Mouse (Mus musculus) spleen, adult 2 months (tissue): ENCODE results near the gene Samsn1. TPM values are rescaled to one million over a fixed set of nuclear protein-coding genes. Genes with fewer than 3 reads are reported as not detected.

Source experiments
- DNase-seq, 2 experiments: peaks; one replicate each; pipeline versions ENCODE4 v3.0.0 to v3.0.0-alpha.2; 2012 to 2021; ENCODE audit warnings: low spot score in 2 of 2, low read depth in 1 of 2
- H3K27ac ChIP-seq: fragments of 200-500 bp; 2 replicates; pipeline ENCODE4 v1.5.1; 2012; ENCODE audit warnings: low read length, inconsistent platforms; ENCODE audit not compliant: insufficient read depth
- H3K27me3 ChIP-seq: fragments of 200-500 bp; 2 replicates; pipeline ENCODE4 v1.6.1; 2012; ENCODE audit warnings: mild to moderate bottlenecking, moderate library complexity, low read length, inconsistent platforms; ENCODE audit not compliant: control insufficient read depth, insufficient read depth
- H3K36me3 ChIP-seq: fragments of 200-500 bp; 2 replicates; pipeline ENCODE4 v1.6.1; 2012; ENCODE audit warnings: mild to moderate bottlenecking, low read length, inconsistent platforms; ENCODE audit not compliant: control insufficient read depth, insufficient read depth
- H3K4me1 ChIP-seq: fragments of 200-500 bp; 2 replicates; pipeline ENCODE4 v1.6.1; 2011; ENCODE audit warnings: inconsistent platforms; ENCODE audit not compliant: control insufficient read depth, insufficient read depth, insufficient read length
- H3K4me3 ChIP-seq: fragments of 200-500 bp; 2 replicates; pipeline ENCODE4 v1.5.1; 2011; ENCODE audit warnings: mild to moderate bottlenecking, inconsistent platforms; ENCODE audit not compliant: insufficient read depth, insufficient read length; ENCODE audit errors: extremely low read depth
- CTCF ChIP-seq: fragments of 200-500 bp; IDR thresholded peaks from 2 replicates; pipeline ENCODE4 v1.5.1; 2011; ENCODE audit warnings: mild to moderate bottlenecking, inconsistent platforms; ENCODE audit not compliant: insufficient read depth, insufficient read length, insufficient replicate concordance; ENCODE audit errors: extremely low read depth
- POLR2A ChIP-seq: fragments of 200-500 bp; IDR thresholded peaks from 2 replicates; pipeline ENCODE4 v1.6.1; 2011; ENCODE audit warnings: low read depth, low read length, inconsistent platforms
- WGBS: fragments of 180-500 bp; shearing (Covaris S2); methylation state at CpG from one replicate; pipeline ENCODE4 v1.1.7; 2018; 5-methylcytosine and 5-hydroxymethylcytosine counted together
- polyA plus RNA-seq: library from polyadenylated mRNA; depleted of rRNA; stranded (reverse); fragments of >200 nt; gene quantifications from 2 replicates; pipeline ENCODE4 v1.2.3, GENCODE M21; 2012

Samsn1 gene
- polyA plus RNA-seq, 1 experiment: 6.2 TPM

DNA sequence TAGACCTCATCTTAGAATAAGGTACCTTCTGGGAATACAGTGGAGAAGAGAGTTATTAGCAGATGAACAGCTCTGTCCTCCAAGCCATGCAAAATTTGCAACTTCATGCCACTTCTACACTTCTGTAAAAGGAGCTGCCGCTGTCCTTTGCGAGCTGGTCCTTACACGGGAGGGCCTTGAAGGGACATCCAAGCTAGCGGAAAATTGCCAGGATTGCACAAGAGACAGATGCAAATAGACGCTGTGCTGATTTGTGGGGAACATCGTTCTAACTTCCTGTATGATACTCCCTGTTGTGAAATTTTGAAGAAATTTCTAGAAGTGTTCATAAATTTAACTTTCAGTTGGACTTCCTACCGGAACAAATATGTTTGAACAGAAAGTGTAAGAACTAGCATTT lies 61.0 kb downstream of the Samsn1 start:
- DNase-seq: peak in 1 of 2 experiments; percentile 9
- Histone ChIP-seq H3K4me3 (no peak overlapping the region), H3K4me1 (no peaks in the 10 kb centered on the region), H3K27me3 (no peaks in the 10 kb centered on the region), H3K36me3 (no peaks in the 10 kb centered on the region), H3K27ac (no peak overlapping the region)
- 66% methylated on average over 7 of the region's 7 CpGs for WGBS
- TF ChIP-seq CTCF (no peak), POLR2A (no peak)

DNA sequence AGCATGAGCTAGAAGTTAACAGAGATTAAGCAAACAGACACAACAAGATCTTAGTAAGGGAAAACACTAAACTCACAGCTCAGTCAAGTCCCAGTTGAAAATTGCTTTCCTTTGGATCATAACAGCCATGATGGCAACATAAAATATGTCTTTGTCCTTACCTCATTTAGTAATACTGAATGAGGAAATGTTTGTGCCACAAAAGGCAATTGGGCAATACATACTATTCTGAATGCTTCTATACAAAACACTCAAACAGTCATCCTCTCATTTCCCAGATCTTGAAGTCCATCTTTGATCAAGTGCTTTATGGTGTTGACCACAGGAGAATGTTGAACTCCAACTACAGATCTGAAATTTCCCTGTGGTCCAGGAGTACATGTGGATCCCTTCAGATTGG lies 88.7 kb downstream of the Samsn1 start:
- H3K36me3 ChIP-seq: no peaks in the 10 kb centered on the region
- no peak for DNase-seq
- H3K4me3 ChIP-seq: no peak overlapping the region
- TF ChIP-seq CTCF (no peak), POLR2A (no peak)
- no peaks in the 10 kb centered on the region for H3K27me3 ChIP-seq
- H3K4me1 ChIP-seq: peaks cover 4% of the 10 kb centered on the region
- H3K27ac ChIP-seq: no peak overlapping the region

DNA sequence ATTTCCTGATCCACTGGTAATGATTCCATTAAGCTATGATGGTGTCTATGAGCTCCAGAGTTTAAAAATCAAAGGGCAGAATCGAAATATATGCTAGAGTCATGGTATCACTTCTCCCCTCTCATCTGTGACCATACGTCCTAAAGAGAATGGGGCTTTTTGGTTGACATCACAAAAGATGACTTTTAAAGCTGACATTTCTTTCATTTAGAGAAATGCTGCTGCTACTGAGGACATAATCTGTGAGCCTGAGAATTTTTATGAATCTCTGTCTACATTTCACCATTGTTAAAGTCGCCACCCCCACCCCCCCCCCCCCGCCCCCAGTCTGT lies 91.9 kb downstream of the Samsn1 start:
- H3K27ac ChIP-seq: peak overlapping the region; percentile 35
- no peaks in the 10 kb centered on the region for H3K27me3 ChIP-seq
- H3K4me1 ChIP-seq: peaks cover 4% of the 10 kb centered on the region
- H3K36me3 ChIP-seq: no peaks in the 10 kb centered on the region
- WGBS: 52% methylated on average over 4 of the region's 4 CpGs
- DNase-seq: no peak
- no peak overlapping the region for H3K4me3 ChIP-seq
- no peak for TF ChIP-seq POLR2A
- TF ChIP-seq CTCF: no peak

DNA sequence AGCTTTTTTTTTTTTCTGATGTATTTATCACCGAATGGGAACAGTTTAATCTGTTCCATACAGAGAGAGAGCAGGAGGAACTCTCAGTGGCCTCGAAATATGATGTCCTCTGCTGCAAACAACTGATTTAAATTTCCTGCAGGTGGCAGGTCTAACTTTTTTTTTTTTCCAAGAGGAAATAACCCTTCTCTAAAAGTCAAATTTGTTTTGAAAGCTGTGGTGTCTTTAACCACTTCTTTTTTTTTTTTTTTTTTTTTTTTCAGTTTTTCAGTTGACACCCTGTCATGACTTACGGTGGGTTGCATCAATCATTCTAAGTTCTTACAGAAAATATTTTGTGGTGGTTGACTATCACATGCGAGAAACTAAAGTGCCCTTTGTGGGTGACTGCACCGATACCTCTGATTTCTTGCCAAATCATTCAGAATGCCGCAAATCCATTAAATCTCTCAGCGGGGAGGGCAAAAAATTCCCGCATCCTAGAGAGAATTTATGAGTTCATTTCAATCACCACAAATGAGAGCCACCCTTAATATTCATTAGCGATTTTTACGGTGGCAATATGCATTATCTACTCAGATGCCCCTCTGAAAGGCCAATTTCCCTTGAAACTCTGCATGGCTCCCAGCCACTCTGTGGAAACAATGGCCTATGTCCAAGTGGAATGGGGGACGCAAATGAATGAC lies 92.4 kb downstream of the Samsn1 start:
- DNase-seq: no peak
- no peak for TF ChIP-seq CTCF
- TF ChIP-seq POLR2A: no peak
- Histone ChIP-seq H3K4me1 (peaks cover 4% of the 10 kb centered on the region), H3K27ac (peak overlapping the region; percentile 35), H3K27me3 (no peaks in the 10 kb centered on the region), H3K36me3 (no peaks in the 10 kb centered on the region), H3K4me3 (no peak overlapping the region)
- 19% methylated on average over 11 of the region's 11 CpGs for WGBS

DNA sequence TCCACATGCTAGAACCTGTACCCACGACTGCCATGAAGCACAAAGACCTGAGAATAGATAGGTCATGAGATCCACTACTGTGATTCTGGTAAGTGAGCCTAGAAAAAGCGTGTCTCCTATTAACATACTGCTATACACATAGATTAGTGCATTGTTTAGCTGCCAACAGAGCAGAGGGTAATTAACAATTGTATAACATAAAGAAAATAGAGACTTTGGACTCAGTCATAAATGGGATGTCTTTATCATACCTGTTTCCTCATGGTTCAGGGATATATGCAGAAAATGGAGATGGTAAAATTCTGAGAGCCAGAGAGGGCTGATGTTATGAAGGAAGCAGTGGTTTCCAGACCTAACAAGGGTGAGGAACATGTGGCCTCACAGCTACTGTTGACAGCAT lies 95.6 kb downstream of the Samsn1 start:
- Histone ChIP-seq H3K4me3 (no peak overlapping the region), H3K27ac (no peak overlapping the region), H3K4me1 (peaks cover 4% of the 10 kb centered on the region), H3K36me3 (no peaks in the 10 kb centered on the region), H3K27me3 (no peaks in the 10 kb centered on the region)
- DNase-seq: no peak
- TF ChIP-seq CTCF: no peak
- no peak for TF ChIP-seq POLR2A
- WGBS: 86% methylated on average over 2 of the region's 2 CpGs

DNA sequence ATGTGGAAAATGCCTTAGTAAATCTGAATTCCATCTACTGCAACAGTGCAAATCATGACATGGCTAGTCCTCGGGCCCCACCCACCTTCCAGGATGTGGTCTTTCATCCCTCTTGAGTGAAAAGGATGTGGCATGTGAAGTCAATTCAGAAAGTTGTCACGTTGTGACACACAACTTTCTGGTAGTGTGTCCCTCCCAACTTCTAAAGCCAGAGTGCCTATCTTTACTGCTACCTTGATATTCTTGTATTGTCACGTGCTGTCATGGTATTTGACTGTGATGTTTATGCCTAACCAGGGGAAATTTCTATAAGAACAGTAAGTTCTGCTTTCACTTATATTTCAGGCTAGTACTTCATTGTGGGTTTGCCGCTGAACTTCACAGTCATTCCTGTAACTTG lies 101.2 kb downstream of the Samsn1 start:
- WGBS: 12% methylated on average over 4 of the region's 4 CpGs
- TF ChIP-seq POLR2A: no peak
- TF ChIP-seq CTCF: no peak

DNA sequence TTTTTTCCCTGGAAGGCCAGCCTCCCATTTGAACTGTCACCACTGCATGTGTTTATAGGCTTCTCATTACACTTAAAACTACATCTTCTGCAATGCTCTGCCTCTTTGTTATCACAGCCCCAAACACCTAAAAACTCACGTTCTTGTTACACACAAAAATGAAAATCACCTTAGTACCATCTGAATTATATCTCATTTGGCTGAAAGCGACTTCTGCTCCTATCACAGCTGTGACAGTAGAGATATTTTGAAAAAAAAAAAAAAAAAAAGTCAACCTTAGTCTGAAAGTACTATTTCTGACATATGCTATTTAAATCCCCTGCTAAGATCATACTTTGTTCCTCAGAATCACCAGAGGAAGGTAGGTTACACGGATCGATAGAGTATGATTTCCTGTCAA lies 102.8 kb downstream of the Samsn1 start:
- TF ChIP-seq POLR2A (no peak), CTCF (no peak)
- Histone ChIP-seq H3K27me3 (no peaks in the 10 kb centered on the region), H3K36me3 (no peaks in the 10 kb centered on the region), H3K4me3 (no peak overlapping the region), H3K4me1 (peaks cover 15% of the 10 kb centered on the region; the same call in 1 of the 2 replicates), H3K27ac (no peak overlapping the region)
- 41% methylated on average over 4 of the region's 4 CpGs for WGBS
- DNase-seq: no peak

More for the DNA sequence above, 101.2 kb downstream of the Samsn1 start:
- Histone ChIP-seq H3K4me3 (no peak overlapping the region), H3K27ac (peak overlapping the region; percentile 85), H3K4me1 (peaks cover 15% of the 10 kb centered on the region; the same call in 1 of the 2 replicates), H3K27me3 (no peaks in the 10 kb centered on the region), H3K36me3 (no peaks in the 10 kb centered on the region)
- peak; percentile 43 to 68 for DNase-seq
